Mouse (Mus musculus) bone marrow macrophage, adult 2 months (primary cell): ENCODE results near the gene Gm11238.
"Not testable (repeated sequence)": the region's sequence is repeated elsewhere in the genome, so short reads cannot be mapped to it uniquely, and the experiment has no call there.

Source experiments
- CTCF ChIP-seq: IDR thresholded peaks from 2 replicates; pipeline ENCODE4 v1.5.1; 2012; ENCODE audit warnings: low read depth, mild to moderate bottlenecking, low read length, moderate library complexity
- POLR2A ChIP-seq: IDR thresholded peaks from 2 replicates; pipeline ENCODE4 v1.6.1; 2012; ENCODE audit warnings: mild to moderate bottlenecking, low read depth, low read length, borderline replicate concordance

DNA sequence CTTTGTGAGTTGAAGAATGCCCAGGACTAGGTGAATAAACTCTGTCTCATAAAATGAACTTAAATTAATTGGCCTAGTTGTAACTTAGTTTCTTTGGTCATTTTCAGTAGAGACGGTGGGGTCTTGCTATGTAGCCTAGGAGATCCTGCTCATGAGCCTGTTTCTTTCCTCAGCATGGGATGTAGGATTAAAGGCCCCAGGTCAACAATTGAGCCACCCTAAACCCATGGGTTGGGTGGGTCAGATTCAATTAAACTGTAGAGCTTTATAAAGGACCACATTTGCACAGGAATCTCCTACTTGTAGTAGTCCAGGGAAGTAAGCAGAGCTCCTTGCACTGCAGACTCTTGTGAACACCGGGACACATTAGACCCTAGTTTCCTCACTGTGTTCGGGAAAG is 15.0 kb downstream of the Gm11238 start, which contains the start of gene Gm11237:
- not testable (repeated sequence) for TF ChIP-seq CTCF, POLR2A
